Mouse (Mus musculus): ENCODE measurements around the gene Hk2. TPM values are rescaled to one million over a fixed set of nuclear protein-coding genes. Genes with fewer than 3 reads are reported as not detected.

The Hk2 gene
- 1 to 10 TPM; 2.9 to 4.1 TPM for total RNA-seq (2021)
- long read RNA-seq, experiment 1, full-length matches to known transcripts, result 1 of 2 reads
- long read RNA-seq, experiment 1, partial matches to known transcripts, result 1 of 2 reads
- long read RNA-seq, experiment 1, other reads (novel, unspliced or antisense), result 0 of 2 reads
- long read RNA-seq, experiment 2, partial matches to known transcripts, result 1 of 3 reads
- long read RNA-seq, experiment 2, other reads (novel, unspliced or antisense), result 2 of 3 reads

DNA sequence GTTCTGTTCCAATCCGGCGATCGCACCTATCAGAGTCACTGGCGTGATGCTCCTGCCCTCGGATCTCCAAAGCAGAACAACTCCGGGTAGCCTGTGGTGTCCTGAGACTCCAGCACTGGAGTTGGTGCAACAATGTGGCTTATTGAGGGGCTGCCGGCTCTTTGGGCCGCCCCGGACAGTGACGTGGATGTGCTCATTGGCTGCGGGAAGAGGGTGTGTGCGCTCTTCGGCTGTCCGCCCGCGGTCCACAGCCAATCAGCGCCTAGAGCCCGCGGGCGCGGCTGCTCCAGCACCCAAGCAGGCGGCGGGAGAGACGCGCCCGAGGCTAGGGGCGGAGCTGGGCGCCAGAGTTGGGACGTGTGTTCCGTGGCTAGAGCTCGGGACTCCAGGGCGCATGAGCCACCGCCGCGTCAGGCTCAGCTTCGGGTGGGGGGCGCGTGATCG lies at the start of gene Hk2:
Gene Hk2, minus strand, starts transcription at position 134 of the 444 bp plus-strand sequence.
- no peak for TF ChIP-seq CTCF (IDR thresholded peaks at IDR 0.05)
- Histone ChIP-seq H3K4me3 (peak within 1 kb of the TSS; percentile 48), H3K27ac (no peak within 1 kb of the TSS)
- DNase-seq (ENCODE audit: extremely low spot score in 1 of 2, low spot score in 2 of 2), result peak; percentile 69 to 76
- intact Hi-C loops (cut with DNase I), result no loop called here

DNA sequence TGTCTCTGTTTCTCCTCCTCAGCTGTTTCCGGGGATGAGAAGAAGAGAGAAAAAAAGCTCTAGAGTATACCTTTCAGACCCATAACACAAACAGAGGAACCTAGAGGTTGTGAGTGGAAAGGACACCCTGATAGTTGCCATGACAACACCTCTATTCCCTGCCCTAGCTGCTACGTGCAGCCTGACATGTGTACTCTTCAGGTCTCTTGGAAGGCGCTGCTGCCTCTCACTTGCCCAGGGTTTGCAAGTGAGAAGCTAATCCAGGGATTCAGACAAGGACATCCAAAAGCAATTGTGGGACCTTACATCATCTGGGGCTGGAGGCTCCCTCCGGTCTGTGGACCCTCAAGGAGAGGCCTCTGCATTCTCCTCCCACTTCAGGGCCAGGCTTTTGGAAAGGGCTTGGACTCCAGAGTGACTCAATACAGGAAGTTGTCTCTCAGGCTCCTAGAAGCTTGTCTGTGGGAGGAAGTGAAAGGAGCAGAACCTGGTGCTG lies 47.6 kb upstream of the Hk2 start:
- TF ChIP-seq CTCF (IDR thresholded peaks at IDR 0.05), result no peak
- no peak overlapping the region for H3K4me3 ChIP-seq
- intact Hi-C loops (cut with DNase I), result no loop called here
- DNase-seq (ENCODE audit: extremely low spot score in 1 of 2, low spot score in 2 of 2), result no peak
- no peak overlapping the region for H3K27ac ChIP-seq

DNA sequence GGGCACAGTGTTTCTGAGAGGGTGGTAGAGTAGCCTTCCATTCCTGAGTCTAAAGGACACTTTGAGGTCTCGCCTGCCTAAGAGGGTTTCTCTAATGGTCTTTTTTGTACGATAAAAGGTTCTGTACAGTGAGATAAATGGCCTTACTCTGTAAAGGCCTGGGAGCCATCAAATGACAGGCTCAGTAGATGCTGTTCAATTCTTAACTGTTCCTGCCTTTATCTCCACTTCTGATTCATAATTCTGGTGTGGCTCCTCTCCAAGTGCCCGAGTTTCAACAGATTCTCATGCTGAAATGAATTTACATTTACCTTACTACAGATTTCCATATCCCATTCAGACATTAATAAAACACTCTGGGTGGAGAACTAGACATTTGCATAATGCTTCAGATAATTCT lies 46.5 kb upstream of the Hk2 start:
- H3K27ac ChIP-seq, result no peak overlapping the region
- intact Hi-C loops (cut with DNase I), result no loop called here
- no peak for DNase-seq (ENCODE audit: extremely low spot score in 1 of 2, low spot score in 2 of 2)
- H3K4me3 ChIP-seq, result no peak overlapping the region
- no peak for TF ChIP-seq CTCF (IDR thresholded peaks at IDR 0.05)

DNA sequence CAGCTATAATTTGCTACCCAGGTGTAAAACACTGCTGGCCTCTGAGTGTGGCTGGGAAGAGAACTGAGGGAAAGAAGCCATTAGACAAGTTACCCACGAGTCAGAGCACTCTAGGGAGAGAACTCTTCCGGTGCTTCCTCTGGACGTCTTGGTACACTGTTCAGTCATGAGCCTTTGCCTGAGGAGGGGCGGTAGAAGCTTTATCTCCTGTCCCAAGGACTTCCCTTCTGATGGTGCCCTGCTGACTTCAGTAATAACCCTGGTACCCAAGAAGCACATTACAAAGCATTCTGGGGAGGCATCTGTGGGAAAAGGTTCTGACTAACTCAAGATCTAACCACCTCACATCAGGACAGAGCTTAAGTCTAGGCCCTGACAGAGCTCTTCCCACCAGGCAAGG lies 40.6 kb upstream of the Hk2 start:
- no peak for DNase-seq (ENCODE audit: extremely low spot score in 1 of 2, low spot score in 2 of 2)

DNA sequence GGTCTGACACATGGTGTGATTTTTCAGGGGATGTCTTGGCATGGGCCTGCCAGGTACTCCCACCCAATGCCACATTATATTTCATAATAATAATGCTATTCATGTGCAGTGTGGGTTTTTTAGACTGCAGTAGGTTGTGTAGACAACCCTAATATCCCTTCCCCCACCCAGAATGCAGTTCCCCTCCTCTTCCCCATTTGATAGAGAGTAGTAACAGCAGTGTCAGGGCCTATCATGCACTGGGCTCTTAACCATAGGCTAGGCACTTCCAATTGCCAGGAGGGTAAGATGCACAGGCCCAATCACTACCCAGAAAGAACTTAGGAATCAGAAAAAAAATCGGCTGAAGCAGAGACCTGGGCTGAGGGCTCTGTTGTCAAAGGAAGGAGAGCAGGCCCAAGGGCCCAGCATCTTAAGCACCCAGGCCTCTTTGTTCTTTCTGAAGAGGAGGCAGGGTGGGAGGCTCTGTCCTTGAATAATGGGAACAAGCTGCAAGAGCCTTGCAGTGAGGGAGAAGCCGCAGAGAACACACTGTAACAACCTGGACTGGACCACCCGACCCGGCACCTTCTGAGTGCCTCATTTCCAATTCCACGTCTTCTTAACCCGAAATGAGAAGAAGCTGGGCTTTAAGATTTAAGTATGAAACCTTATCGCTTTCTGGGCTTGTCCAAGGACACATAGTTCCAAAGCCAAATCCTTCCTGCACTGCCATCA lies 33.9 kb upstream of the Hk2 start:
- no peak overlapping the region for H3K4me3 ChIP-seq
- no peak overlapping the region for H3K27ac ChIP-seq
- DNase-seq (ENCODE audit: extremely low spot score in 1 of 2, low spot score in 2 of 2), result no peak
- intact Hi-C loops (cut with DNase I), result no loop called here
- TF ChIP-seq CTCF (IDR thresholded peaks at IDR 0.05), result no peak

More for the DNA sequence above, 40.6 kb upstream of the Hk2 start:
- no peak overlapping the region for H3K27ac ChIP-seq
- H3K4me3 ChIP-seq, result no peak overlapping the region
- intact Hi-C loops (cut with DNase I), result no loop called here
- TF ChIP-seq CTCF (IDR thresholded peaks at IDR 0.05), result no peak

- Histone ChIP-seq H3K27ac (no peak overlapping the region), H3K4me3 (no peak overlapping the region)
- intact Hi-C loops (cut with DNase I), result no loop called here
- TF ChIP-seq CTCF (IDR thresholded peaks at IDR 0.05), result no peak
- no peak for DNase-seq (ENCODE audit: extremely low spot score in 1 of 2, low spot score in 2 of 2)
These were observed 32.7 kb upstream of the Hk2 start for GRCm38 (mm10) chr6:82806971-82807370.

- no peak for TF ChIP-seq CTCF (IDR thresholded peaks at IDR 0.05)
- Histone ChIP-seq H3K4me3 (no peak overlapping the region), H3K27ac (no peak overlapping the region)
- intact Hi-C loops (cut with DNase I), result no loop called here
- DNase-seq (ENCODE audit: extremely low spot score in 1 of 2, low spot score in 2 of 2), result no peak
These were observed 32.2 kb upstream of the Hk2 start for GRCm38 (mm10) chr6:82806503-82806902.

GRCm38 (mm10) chr6:82805894-82806293 lies 31.6 kb upstream of the Hk2 start:
- no peak for DNase-seq (ENCODE audit: extremely low spot score in 1 of 2, low spot score in 2 of 2)
- Histone ChIP-seq H3K27ac (no peak overlapping the region), H3K4me3 (no peak overlapping the region)
- TF ChIP-seq CTCF (IDR thresholded peaks at IDR 0.05), result no peak
- intact Hi-C loops (cut with DNase I), result no loop called here

- no peak overlapping the region for H3K4me3 ChIP-seq
- TF ChIP-seq CTCF (IDR thresholded peaks at IDR 0.05), result no peak
- no peak for DNase-seq (ENCODE audit: extremely low spot score in 1 of 2, low spot score in 2 of 2)
- no peak overlapping the region for H3K27ac ChIP-seq
- intact Hi-C loops (cut with DNase I), result no loop called here
These were observed 30.7 kb upstream of the Hk2 start for GRCm38 (mm10) chr6:82804984-82805383.

GRCm38 (mm10) chr6:82798202-82798737 lies 24.0 kb upstream of the Hk2 start:
- Histone ChIP-seq H3K4me3 (no peak overlapping the region), H3K27ac (no peak overlapping the region)
- no peak for TF ChIP-seq CTCF (IDR thresholded peaks at IDR 0.05)
- DNase-seq (ENCODE audit: extremely low spot score in 1 of 2, low spot score in 2 of 2), result no peak
- intact Hi-C loops (cut with DNase I), result no loop called here

- Histone ChIP-seq H3K27ac (no peak overlapping the region), H3K4me3 (no peak overlapping the region)
- intact Hi-C loops (cut with DNase I), result no loop called here
- DNase-seq (ENCODE audit: extremely low spot score in 1 of 2, low spot score in 2 of 2), result no peak
- no peak for TF ChIP-seq CTCF (IDR thresholded peaks at IDR 0.05)
These were observed 23.1 kb upstream of the Hk2 start for GRCm38 (mm10) chr6:82797300-82797839.

DNA sequence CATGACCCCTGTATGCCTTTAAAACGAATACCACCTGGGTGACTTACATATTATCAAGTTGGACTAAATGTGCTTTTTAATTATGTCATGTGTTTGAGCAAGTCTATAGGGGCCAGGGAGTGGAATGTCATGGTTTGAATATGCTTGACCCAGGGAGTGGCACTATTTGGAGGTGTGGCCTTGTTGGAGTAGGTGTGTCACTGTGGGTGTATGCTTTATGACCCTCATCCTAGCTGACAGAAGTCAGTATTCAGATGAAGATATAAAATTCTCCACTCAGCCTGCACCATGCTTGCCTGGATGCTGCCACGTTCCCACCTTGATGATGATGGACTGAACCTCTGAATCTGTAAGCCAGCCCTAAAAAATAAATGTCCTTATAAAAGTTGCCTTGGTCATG lies 16.6 kb upstream of the Hk2 start:
- TF ChIP-seq CTCF (IDR thresholded peaks at IDR 0.05), result no peak
- no peak for DNase-seq (ENCODE audit: extremely low spot score in 1 of 2, low spot score in 2 of 2)
- H3K27ac ChIP-seq, result no peak overlapping the region
- intact Hi-C loops (cut with DNase I), result no loop called here
- no peak overlapping the region for H3K4me3 ChIP-seq
